Mouse (Mus musculus) forelimb bud, embryonic 11.5 days (tissue): ENCODE data around the gene Gramd4.

Experiments used
- DNase-seq: peaks from one replicate; pipeline ENCODE4 v3.0.0-alpha.2; 2012; ENCODE audit warnings: low read depth, low spot score

Gene Gramd4

GRCm38 (mm10) chr15:86057413-86057812 is at the start of gene Gramd4:
Gene Gramd4 (plus strand): TSS chr15:86057695.
- no peak for DNase-seq

DNA sequence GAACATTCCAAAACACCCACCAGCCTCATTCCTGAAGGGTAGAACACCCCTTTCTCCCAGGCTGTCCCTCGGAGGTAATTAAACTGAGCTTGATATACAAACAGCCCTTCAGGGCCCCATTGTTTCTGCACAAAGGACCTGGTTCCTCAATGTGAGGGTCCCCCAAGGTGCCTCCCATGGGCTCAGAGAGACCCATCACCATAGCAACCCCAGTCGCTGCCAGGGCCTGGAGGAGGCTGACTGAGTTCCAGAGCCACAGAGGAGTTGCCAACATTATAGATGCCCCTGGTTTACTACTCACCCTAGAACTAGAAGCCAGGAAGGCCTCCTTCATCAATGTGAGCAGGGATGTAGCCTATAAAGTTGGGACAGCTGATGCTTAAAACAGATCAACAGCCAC is 44.4 kb upstream of the Gramd4 start:
- no peak for DNase-seq

GRCm38 (mm10) chr15:86013656-86014055 is 43.8 kb upstream of the Gramd4 start:
- no peak for DNase-seq

DNA sequence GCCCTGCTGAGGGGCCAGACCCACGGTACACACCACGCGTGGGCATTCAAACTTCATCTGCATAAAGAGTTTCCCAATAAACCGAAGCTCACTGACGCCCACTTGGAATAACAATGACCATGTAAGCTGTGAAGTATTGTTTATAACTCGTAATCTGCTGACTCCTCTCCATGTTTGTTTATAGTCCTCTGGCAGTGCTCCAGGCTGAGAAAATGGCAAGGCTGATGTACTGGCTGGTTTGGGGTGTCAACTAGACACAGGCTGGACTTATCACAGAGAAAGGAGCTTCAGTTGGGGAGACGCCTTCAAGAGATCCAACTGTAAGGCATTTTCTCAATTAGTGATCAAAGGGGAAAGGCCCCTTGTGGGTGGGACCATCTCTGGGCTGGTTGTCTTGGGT is 42.5 kb upstream of the Gramd4 start:
- DNase-seq: no peak

- no peak for DNase-seq
Measured at GRCm38 (mm10) chr15:86015860-86016541, 41.5 kb upstream of the Gramd4 start.

DNA sequence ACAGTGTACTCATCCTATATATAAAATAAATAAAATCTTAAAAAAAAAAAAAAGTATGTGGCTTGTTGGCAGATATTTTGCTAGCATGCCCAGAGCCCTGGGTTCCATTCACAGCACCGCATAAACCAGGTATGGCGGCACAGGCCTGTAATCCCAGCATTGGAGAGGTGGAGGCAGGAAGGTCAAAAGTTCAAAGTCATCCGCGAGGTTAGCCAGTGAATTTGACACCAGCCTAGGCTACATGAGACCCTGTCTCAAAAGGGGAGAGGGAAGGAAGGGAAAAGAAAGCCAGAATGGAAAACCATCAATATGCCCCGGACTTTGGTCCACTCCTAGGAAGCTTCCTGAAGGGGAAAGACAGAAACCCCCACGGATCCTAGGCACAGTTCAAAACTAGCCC is 40.2 kb upstream of the Gramd4 start:
- DNase-seq: no peak

DNA sequence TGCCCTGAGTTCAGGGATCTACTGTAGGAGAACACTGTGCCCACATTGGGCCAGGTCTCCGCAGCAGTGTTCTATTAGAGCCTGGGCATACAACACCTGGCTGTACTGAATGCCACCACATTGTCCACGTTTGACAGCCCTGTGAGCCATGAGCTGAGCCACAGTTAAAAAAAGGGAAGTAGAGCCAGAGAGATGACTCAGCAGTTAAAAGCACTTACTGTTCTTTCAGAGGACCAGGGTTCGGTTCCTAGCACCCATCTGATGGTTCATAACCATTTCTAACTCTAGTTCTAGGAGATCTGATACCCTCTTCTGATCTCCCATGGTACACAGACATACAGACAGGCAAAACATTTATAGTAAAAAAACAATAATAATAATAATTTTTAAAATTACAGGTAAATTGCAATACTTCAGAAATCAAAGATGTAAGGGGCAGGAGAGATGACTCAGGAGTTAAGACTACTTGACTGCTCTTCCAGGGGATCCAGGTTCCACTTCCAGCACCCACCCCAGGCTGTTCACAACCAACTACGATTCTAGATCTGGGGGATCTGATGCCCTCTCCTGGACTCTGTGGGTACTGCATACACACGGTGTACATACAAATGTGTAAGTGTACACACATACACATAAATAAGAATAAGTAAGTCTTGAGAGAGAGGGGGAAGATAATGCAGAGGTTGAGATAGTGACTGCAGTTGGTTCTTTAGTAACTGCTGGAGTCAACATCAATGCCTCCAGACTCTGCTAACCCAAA is 38.6 kb upstream of the Gramd4 start:
- DNase-seq: no peak

- no peak for DNase-seq
Measured at GRCm38 (mm10) chr15:86020008-86020407, 37.5 kb upstream of the Gramd4 start.

DNA sequence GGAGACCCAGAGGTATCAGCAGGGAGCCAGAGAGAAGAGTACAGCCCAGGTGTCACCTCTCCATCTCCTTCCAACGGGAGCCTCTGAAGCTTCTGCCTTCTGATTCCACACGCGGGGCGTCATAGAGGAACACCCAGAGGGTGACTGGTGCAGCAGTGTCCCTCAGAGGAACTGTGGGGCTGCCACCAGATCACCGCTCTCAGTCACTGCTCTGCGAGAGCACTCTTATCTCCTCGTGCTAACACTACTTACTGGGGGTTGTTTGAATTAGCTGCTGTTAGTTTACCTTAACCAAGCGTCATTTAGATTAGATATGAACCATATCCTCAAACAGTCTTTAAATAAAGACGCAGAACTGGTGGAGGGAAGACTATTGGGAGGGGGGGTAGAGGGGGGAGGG is 36.2 kb upstream of the Gramd4 start:
- no peak for DNase-seq

DNA sequence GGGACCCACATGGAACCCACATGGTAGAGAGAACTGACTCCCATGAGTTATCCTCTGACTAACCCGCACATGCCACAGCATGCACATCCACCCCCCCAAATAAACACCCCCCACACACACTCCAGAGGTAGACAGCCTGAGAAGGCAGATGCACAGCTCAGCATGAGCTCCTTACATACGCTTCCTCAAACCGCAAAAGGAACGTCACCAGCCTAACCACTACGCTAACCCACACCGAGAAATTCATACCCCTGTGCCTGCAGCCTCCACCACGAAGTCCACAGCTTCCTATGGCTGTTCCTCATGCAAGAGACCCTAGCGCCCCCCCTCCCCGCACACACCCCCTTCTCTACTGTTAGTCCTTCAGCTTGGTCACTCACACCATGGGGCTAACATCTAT is 35.5 kb upstream of the Gramd4 start:
- DNase-seq: no peak

- no peak for DNase-seq
Measured at GRCm38 (mm10) chr15:86027871-86028270, 29.6 kb upstream of the Gramd4 start.

DNA sequence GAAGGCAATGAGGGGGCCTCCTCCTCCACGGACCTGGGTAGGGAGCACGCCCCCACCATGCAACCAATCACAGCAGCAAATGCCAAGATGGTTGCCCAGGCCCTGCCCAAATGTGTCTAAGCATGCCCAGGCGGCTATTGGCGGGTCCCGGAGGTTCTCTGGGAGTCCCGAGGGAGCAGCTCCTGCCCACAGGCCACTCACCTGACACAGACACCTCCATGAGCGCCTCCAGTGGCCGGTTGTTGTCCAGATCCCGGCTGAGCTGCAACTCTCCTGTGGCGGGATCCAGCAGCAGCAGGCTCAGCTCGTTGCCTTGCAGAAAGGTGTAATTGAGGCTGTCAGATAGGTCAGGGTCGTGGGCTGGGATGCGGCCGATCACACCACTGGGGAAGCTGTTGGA is 27.5 kb upstream of the Gramd4 start:
- no peak for DNase-seq

DNA sequence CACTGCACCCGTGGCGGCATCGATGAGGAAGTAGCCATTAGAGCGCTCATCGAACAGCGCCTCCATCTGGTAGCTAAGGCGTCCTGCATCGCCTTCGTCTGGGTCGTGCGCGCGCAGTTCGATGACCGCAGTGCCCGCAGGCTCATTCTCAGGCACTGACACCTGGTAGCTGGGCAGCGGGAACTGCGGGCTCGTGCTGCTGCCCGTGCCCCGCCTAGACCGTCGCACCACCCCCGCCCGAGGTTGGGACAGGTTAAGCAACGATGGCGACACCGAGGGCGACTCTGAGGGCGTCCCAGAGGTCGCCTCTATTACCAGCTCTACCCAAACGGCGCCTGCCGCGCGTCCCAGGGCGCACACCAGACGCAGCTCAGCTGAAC is 24.7 kb upstream of the Gramd4 start:
- peak; percentile 64 for DNase-seq

DNA sequence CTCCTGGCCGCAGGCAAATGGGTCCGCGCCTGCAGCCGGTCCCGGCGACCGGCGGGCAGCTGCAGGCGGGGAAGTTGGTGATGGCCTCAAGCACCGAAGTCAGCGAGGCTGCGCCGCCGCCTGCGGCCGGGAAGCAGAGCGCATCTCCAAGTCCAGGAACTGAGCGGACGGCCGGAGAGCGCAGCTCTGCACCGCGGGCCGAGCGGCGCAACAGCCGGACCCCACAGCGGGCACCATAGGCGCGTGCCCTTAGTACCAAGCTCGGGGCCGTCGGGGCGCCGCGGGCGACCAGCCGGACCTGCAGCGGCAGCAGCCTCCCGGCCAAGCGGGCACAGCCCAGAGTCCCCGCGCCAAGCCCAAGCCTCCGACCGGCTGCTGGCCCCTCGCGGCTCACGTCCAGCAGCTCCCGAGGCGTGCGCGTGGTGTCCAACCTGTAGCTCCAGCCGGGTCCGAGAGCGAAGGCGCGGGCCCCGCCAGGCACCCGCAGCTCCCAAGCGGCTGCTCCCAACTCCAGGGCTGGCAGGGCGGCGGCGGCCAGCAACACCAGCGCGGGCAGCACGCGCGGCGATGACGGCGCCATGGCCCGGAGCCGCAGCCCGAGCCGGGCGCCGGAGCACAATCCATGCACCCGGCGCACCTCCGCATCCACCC is 24.2 kb upstream of the Gramd4 start, which contains the start of gene Celsr1:
Celsr1 (minus strand) TSS at position 587 of the 651 bp plus-strand sequence.
- DNase-seq: no peak

DNA sequence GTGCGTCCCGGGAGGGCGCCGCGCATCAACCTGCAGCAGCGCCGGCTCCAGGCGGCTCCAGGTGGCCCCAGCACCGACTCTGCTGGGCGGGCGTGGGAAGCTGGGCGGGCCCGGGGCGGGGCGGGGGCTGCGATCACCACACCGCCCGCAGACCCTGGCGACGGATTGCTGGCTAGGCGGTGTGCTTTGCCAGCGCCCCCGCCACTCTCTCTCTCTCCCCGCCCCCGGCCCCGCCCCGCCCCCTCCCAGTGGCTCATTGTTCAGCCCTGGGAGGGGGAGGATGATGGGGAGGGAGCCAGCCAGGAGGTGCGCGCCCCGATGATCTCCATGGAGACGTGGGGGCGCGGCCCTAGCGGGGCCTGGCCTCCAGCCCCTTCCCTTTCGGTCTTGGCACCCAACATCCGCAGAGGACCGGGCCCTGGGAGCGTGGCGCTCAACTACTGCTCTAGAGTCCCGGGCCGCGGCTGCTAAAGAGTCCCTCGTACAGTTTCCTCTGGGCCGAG is 23.4 kb upstream of the Gramd4 start:
- DNase-seq: peak; percentile 66

- no peak for DNase-seq
Measured at GRCm38 (mm10) chr15:86034781-86035360, 22.6 kb upstream of the Gramd4 start.

DNA sequence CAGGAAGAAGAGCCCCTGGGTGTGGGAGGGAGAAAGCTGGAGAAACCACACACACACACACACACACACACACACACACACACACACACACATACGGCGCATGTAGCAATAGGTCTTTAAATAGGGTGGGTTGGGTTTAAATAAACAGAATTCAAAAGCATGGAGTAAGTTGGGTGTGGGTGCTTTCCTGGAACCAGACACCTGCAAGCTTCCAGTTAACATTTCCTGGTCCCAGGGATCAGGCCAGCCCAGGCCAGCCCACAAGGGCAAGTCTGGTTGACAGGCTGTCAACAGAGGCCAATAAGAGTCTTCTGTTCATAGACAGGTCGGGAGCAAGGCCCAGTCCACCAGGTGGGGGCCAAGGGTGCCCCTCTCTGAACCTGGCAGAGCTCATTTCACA is 21.6 kb upstream of the Gramd4 start:
- DNase-seq: no peak

DNA sequence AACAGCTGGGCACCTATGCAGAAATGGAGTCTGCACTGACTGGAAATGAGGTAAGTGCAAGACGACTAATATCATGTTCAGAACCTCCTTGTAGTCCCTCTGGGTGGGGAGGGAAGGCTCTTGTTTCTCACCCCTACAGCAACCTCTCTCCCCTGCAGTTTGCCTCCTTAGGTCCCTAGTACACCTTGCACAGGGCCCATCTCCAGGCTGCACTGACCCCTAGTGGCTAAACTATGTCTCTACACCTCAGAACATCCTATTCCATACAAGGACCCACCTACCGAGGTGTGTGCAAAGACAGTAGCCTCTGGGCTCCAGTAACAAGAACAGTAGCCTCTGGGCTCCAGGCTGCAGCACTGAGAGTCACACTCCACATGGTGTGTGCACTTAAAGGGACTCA is 18.7 kb upstream of the Gramd4 start:
- DNase-seq: peak; percentile 84

- DNase-seq: no peak
Measured at GRCm38 (mm10) chr15:86041421-86041820, 16.1 kb upstream of the Gramd4 start.

- DNase-seq: no peak
Measured at GRCm38 (mm10) chr15:86042364-86042763, 15.1 kb upstream of the Gramd4 start.

- no peak for DNase-seq
Measured at GRCm38 (mm10) chr15:86049510-86049909, 8.0 kb upstream of the Gramd4 start.

DNA sequence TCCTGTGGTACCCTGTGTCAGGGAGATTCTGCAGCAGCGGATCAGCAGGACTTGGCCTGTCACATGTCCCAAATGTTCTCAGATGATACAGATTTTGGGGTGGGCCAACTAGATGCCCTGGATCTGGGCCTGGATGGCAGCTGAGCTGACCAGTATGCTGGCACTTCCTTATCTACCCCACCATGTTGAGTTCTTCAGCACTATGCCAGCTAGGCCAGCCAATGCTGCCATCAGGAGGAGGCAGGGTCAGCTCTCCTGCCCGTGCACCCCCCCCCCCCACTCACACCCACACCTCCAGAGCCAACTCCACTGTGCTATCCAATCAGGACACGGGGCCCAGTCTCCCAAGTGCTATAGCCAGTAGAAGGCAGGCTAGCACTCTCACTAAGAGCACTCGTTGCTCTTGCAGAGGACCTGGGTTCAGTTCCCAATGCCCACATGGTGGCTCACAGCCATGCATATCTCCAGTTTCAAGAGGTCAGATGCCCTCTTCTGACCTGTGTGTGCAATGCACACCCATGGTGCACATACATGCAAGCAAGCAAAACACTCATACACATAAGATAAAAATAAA is 7.2 kb upstream of the Gramd4 start:
- no peak for DNase-seq
